Mouse (Mus musculus): Measurements from ENCODE around the gene Dolk. TPM values are rescaled to one million over a fixed set of nuclear protein-coding genes. Genes with fewer than 3 reads are reported as not detected.

Dolk gene
- polyA plus RNA-seq, 1 experiment from 2014 or later, result 11.7 TPM

DNA sequence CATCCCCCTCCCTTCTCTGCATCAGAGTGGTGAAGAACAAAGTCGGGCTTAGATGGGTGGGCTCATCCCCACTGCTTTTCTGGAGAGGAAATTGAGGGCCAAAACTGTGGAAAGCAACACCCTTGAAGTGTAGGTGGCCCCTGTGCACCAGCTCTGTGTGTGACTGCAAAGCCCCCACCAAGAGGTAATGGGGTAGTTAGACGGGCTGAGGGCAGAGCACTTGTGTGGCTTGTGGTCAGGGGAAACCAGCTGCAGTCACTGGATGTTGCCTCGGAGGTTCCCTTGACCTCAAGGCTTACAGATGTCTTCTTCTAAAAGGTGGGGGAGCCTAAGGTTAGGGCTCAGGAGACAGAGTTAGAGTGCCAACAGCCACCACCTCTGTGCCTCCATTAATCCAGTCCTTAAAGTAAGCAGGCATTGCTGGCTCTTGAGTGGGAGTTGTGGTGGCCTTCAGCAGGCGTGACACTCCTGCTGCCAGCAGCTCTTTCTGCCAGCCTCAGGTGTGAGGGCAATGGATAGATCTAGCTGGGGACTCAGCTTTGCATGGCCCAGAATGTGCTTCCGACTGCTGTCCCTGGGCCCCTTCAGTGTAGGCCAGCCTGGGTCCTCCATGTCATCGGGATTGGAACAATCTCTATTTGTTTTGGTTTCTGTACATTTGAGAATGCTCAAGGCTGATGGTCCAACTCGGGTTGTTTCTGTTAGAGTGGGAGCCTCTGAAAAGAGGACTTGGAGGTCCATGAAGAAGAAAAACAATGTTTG, 28.3 kb downstream of the Dolk start:
- H3K27ac ChIP-seq (ENCODE audit: low read length), result no peak overlapping the region
- WGBS (ENCODE audit: insufficient replicate concordance), result 40% methylated on average over 7 of the region's 7 CpGs
- H3K9ac ChIP-seq (ENCODE audit: low read depth, low read length), result no peak overlapping the region
- no peaks in the 10 kb centered on the region; the same call in none of the 2 replicates for H3K4me1 ChIP-seq (ENCODE audit: control insufficient read depth, low read depth, low read length)
- H3K4me2 ChIP-seq (ENCODE audit: low read depth, low read length), result no peak overlapping the region
- peaks cover 35% of the 10 kb centered on the region for H3K36me3 ChIP-seq (ENCODE audit: control insufficient read depth, insufficient read depth)
- no peak overlapping the region for H3K4me3 ChIP-seq (ENCODE audit: low read depth, low read length)
- H3K27me3 ChIP-seq (ENCODE audit: control insufficient read depth, insufficient read depth, low read depth, low read length), result no peaks in the 10 kb centered on the region
- H3K9me3 ChIP-seq (replicated peaks; ENCODE audit: control insufficient read depth, low read length), result no peaks in the 10 kb centered on the region
- ATAC-seq (ENCODE audit: low read depth), result no peak

GRCm38 (mm10) chr2:30256616-30257350, 29.4 kb downstream of the Dolk start:
- Histone ChIP-seq H3K27me3 (ENCODE audit: control insufficient read depth, insufficient read depth, low read depth, low read length) (no peaks in the 10 kb centered on the region), H3K27ac (ENCODE audit: low read length) (no peak overlapping the region), H3K4me2 (ENCODE audit: low read depth, low read length) (no peak overlapping the region), H3K9ac (ENCODE audit: low read depth, low read length) (no peak overlapping the region), H3K9me3 (replicated peaks; ENCODE audit: control insufficient read depth, low read length) (no peaks in the 10 kb centered on the region), H3K4me1 (ENCODE audit: control insufficient read depth, low read depth, low read length) (peaks cover 4% of the 10 kb centered on the region), H3K4me3 (ENCODE audit: low read depth, low read length) (no peak overlapping the region), H3K36me3 (ENCODE audit: control insufficient read depth, insufficient read depth) (peaks cover 28% of the 10 kb centered on the region)
- 89% methylated on average over 30 of the region's 30 CpGs for WGBS (ENCODE audit: insufficient replicate concordance)
- ATAC-seq (ENCODE audit: low read depth), result no peak

DNA sequence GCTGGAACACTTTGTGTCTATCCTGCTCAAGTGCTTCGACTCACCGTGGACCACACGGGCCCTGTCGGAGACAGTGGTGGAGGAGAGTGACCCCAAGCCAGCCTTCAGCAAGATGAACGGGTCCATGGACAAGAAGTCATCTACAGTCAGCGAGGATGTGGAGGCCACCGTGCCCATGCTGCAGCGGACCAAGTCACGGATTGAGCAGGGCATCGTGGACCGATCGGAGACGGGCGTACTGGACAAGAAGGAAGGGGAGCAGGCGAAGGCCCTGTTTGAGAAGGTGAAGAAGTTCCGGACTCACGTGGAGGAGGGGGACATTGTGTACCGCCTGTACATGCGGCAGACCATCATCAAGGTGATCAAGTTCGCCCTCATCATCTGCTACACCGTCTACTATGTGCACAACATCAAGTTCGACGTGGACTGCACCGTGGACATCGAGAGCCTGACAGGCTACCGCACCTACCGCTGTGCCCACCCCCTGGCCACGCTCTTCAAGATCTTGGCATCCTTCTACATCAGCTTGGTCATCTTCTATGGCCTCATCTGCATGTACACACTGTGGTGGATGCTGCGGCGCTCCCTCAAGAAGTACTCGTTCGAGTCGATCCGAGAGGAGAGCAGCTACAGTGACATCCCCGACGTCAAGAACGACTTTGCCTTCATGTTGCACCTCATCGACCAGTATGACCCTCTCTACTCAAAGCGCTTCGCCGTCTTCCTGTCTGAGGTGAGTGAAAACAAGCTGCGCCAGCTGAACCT, 30.3 kb downstream of the Dolk start:
- peaks cover 24% of the 10 kb centered on the region for H3K36me3 ChIP-seq (ENCODE audit: control insufficient read depth, insufficient read depth)

DNA sequence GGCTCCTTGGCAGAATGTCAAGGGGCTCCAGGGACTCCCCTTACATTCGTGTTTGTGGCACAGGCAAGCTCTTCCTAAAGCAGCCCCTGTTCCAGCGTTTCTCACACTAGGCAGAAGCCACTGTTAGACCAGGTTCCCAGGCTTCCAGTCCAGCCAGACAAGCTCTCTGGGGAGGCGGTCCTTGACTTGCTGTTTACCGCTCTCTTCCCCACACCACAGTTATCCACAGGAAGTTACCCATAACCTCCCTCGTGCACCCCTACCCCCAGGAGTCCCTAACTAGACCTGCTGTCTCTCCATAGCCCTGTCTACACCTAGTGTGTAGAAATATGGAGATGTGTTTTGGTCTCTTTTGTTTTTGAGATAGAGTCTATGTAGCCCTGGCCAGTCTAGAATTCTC, 32.3 kb downstream of the Dolk start:
- Histone ChIP-seq H3K4me1 (ENCODE audit: control insufficient read depth, low read depth, low read length) (peaks cover 12% of the 10 kb centered on the region), H3K27me3 (ENCODE audit: control insufficient read depth, insufficient read depth, low read depth, low read length) (no peaks in the 10 kb centered on the region), H3K9me3 (replicated peaks; ENCODE audit: control insufficient read depth, low read length) (no peaks in the 10 kb centered on the region), H3K4me3 (ENCODE audit: low read depth, low read length) (no peak overlapping the region), H3K9ac (ENCODE audit: low read depth, low read length) (no peak overlapping the region), H3K27ac (ENCODE audit: low read length) (no peak overlapping the region), H3K36me3 (ENCODE audit: control insufficient read depth, insufficient read depth) (peaks cover 30% of the 10 kb centered on the region), H3K4me2 (ENCODE audit: low read depth, low read length) (no peak overlapping the region)
- ATAC-seq (ENCODE audit: low read depth), result no peak
- 40% methylated on average over 5 of the region's 5 CpGs for WGBS (ENCODE audit: insufficient replicate concordance)

More for the DNA sequence above, 30.3 kb downstream of the Dolk start:
- no peak overlapping the region for H3K9ac ChIP-seq (ENCODE audit: low read depth, low read length)
- no peak overlapping the region for H3K4me3 ChIP-seq (ENCODE audit: low read depth, low read length)
- H3K9me3 ChIP-seq (replicated peaks; ENCODE audit: control insufficient read depth, low read length), result no peaks in the 10 kb centered on the region
- no peak for ATAC-seq (ENCODE audit: low read depth)
- WGBS (ENCODE audit: insufficient replicate concordance), result 93% methylated on average over 42 of the region's 42 CpGs
- H3K27me3 ChIP-seq (ENCODE audit: control insufficient read depth, insufficient read depth, low read depth, low read length), result no peaks in the 10 kb centered on the region
- peaks cover 10% of the 10 kb centered on the region for H3K4me1 ChIP-seq (ENCODE audit: control insufficient read depth, low read depth, low read length)
- no peak overlapping the region for H3K4me2 ChIP-seq (ENCODE audit: low read depth, low read length)
- no peak overlapping the region for H3K27ac ChIP-seq (ENCODE audit: low read length)

GRCm38 (mm10) chr2:30252521-30252920, 33.6 kb downstream of the Dolk start:
- ATAC-seq (ENCODE audit: low read depth), result no peak
- no peak overlapping the region for H3K4me3 ChIP-seq (ENCODE audit: low read depth, low read length)
- H3K27me3 ChIP-seq (ENCODE audit: control insufficient read depth, insufficient read depth, low read depth, low read length), result no peaks in the 10 kb centered on the region
- no peak overlapping the region for H3K27ac ChIP-seq (ENCODE audit: low read length)
- 67% methylated on average over 3 of the region's 3 CpGs for WGBS (ENCODE audit: insufficient replicate concordance)
- H3K9ac ChIP-seq (ENCODE audit: low read depth, low read length), result no peak overlapping the region
- H3K4me1 ChIP-seq (ENCODE audit: control insufficient read depth, low read depth, low read length), result peaks cover 12% of the 10 kb centered on the region
- H3K36me3 ChIP-seq (ENCODE audit: control insufficient read depth, insufficient read depth), result peaks cover 30% of the 10 kb centered on the region
- no peak overlapping the region for H3K4me2 ChIP-seq (ENCODE audit: low read depth, low read length)
- no peaks in the 10 kb centered on the region for H3K9me3 ChIP-seq (replicated peaks; ENCODE audit: control insufficient read depth, low read length)

GRCm38 (mm10) chr2:30251417-30252104, 34.6 kb downstream of the Dolk start:
- H3K4me2 ChIP-seq (ENCODE audit: low read depth, low read length), result peak overlapping the region; percentile 15
- H3K4me1 ChIP-seq (ENCODE audit: control insufficient read depth, low read depth, low read length), result peaks cover 12% of the 10 kb centered on the region
- H3K4me3 ChIP-seq (ENCODE audit: low read depth, low read length), result no peak overlapping the region
- no peaks in the 10 kb centered on the region for H3K27me3 ChIP-seq (ENCODE audit: control insufficient read depth, insufficient read depth, low read depth, low read length)
- WGBS (ENCODE audit: insufficient replicate concordance), result 41% methylated on average over 5 of the region's 5 CpGs
- peaks cover 23% of the 10 kb centered on the region for H3K36me3 ChIP-seq (ENCODE audit: control insufficient read depth, insufficient read depth)
- peak; percentile 69 for ATAC-seq (ENCODE audit: low read depth)
- no peaks in the 10 kb centered on the region for H3K9me3 ChIP-seq (replicated peaks; ENCODE audit: control insufficient read depth, low read length)
- H3K9ac ChIP-seq (ENCODE audit: low read depth, low read length), result no peak overlapping the region
- H3K27ac ChIP-seq (ENCODE audit: low read length), result peak overlapping the region; percentile 39

DNA sequence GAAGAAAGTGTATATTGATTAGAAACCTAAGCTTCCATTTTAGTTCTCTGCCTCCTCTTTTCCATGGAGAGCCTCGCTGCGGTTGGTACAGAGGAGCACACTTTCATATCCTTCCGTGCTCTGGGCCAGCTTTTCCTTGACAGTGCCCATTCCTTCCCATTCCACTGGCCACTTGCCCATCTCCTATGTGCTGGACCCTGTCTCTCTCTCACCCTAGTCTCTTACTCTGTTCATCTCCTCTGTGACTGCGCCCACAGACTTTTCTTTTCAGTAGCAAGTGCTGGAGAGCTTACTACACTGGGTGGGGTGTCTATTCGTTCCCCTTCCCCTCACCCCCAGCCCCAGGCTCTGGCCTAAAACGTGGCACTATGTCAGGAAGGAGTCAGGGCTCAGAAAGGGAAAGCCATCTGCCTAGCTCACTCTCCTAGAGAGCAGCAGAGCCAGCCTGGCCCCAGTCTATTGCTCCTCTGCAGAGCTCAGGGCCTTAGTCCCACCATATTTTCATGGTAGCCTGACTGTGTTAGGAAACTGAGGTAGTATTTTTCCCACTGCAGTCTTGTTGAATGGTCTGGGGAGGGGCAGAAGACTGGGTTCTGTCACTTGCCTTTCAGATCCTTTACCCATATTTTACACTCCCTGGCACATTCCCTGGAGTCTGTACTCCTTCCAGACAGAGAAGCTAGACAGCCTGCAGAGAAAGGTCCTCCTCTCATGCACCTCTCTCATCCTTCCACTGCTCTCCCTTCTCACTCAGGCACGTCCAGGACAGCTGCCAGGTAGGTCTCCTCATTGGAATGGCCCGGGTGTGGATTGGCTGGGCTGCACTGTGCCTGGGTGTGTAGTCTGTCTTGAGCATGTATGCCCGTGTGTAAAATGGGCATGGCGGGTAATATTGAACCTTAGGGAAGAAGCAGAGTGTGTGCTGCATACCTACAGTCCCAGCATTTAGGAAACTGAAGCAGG, 35.7 kb downstream of the Dolk start:
- no peak overlapping the region for H3K27ac ChIP-seq (ENCODE audit: low read length)
- peaks cover 12% of the 10 kb centered on the region for H3K36me3 ChIP-seq (ENCODE audit: control insufficient read depth, insufficient read depth)
- H3K27me3 ChIP-seq (ENCODE audit: control insufficient read depth, insufficient read depth, low read depth, low read length), result no peaks in the 10 kb centered on the region
- peaks cover 16% of the 10 kb centered on the region for H3K4me1 ChIP-seq (ENCODE audit: control insufficient read depth, low read depth, low read length)
- no peak overlapping the region for H3K9ac ChIP-seq (ENCODE audit: low read depth, low read length)
- H3K4me2 ChIP-seq (ENCODE audit: low read depth, low read length), result no peak overlapping the region
- H3K4me3 ChIP-seq (ENCODE audit: low read depth, low read length), result no peak overlapping the region
- no peak for ATAC-seq (ENCODE audit: low read depth)
- no peaks in the 10 kb centered on the region for H3K9me3 ChIP-seq (replicated peaks; ENCODE audit: control insufficient read depth, low read length)
- 77% methylated on average over 10 of the region's 10 CpGs for WGBS (ENCODE audit: insufficient replicate concordance)

- peaks cover 17% of the 10 kb centered on the region for H3K4me1 ChIP-seq (ENCODE audit: control insufficient read depth, low read depth, low read length)
- H3K9me3 ChIP-seq (replicated peaks; ENCODE audit: control insufficient read depth, low read length), result no peaks in the 10 kb centered on the region
- no peak overlapping the region for H3K9ac ChIP-seq (ENCODE audit: low read depth, low read length)
- H3K36me3 ChIP-seq (ENCODE audit: control insufficient read depth, insufficient read depth), result peaks cover 6% of the 10 kb centered on the region; the same call in 1 of the 2 replicates
- no peak overlapping the region for H3K4me2 ChIP-seq (ENCODE audit: low read depth, low read length)
- H3K27me3 ChIP-seq (ENCODE audit: control insufficient read depth, insufficient read depth, low read depth, low read length), result no peaks in the 10 kb centered on the region
- no peak for ATAC-seq (ENCODE audit: low read depth)
- H3K4me3 ChIP-seq (ENCODE audit: low read depth, low read length), result no peak overlapping the region
- no peak overlapping the region for H3K27ac ChIP-seq (ENCODE audit: low read length)
- 80% methylated on average over 3 of the region's 3 CpGs for WGBS (ENCODE audit: insufficient replicate concordance)
Measured at GRCm38 (mm10) chr2:30249182-30249581, 37.0 kb downstream of the Dolk start.

Data from liver, embryonic 16.5 days (tissue).